Mouse (Mus musculus) MEL (cell line): ENCODE measurements around the gene Col4a2. TPM values are rescaled to one million over a fixed set of nuclear protein-coding genes. Genes with fewer than 3 reads are reported as not detected.

Source experiments
- DNase-seq: peaks from one replicate; pipeline ENCODE4 v3.0.0; 2011; ENCODE audit warnings: low read depth, low spot score
- H3K27ac ChIP-seq: 2 replicates; pipeline ENCODE4 v1.5.1; 2012; ENCODE audit warnings: low read depth, mild to moderate bottlenecking, control low read depth, low read length, moderate library complexity; ENCODE audit not compliant: control insufficient read depth
- H3K27me3 ChIP-seq, 2 experiments: fragments of 150-350 bp in 1 of 2; sonication (generic) in 1 of 2; 2 replicates each; pipeline ENCODE4 v1.6.1; 2012; ENCODE audit warnings: low read length in 2 of 2, mild to moderate bottlenecking in 2 of 2, improper control_type of control experiment in 1 of 2, moderate library complexity in 1 of 2; ENCODE audit not compliant: insufficient read depth in 2 of 2, control insufficient read depth in 1 of 2
- H3K36me3 ChIP-seq, 2 experiments: 2 replicates each; pipeline ENCODE4 v1.6.1; 2012 to 2014; ENCODE audit warnings: low read length in 2 of 2, improper control_type of control experiment in 1 of 2, inconsistent platforms in 1 of 2, mild to moderate bottlenecking in 1 of 2; ENCODE audit not compliant: insufficient read depth in 2 of 2, control insufficient read depth in 1 of 2
- H3K4me1 ChIP-seq, 2 experiments: fragments of 150-350 bp in 1 of 2; sonication (generic) in 1 of 2; 2 replicates each; pipeline ENCODE4 v1.6.1; 2012; ENCODE audit warnings: low read length in 2 of 2, improper control_type of control experiment in 1 of 2, mild to moderate bottlenecking in 1 of 2; ENCODE audit not compliant: insufficient read depth in 2 of 2, control insufficient read depth in 1 of 2
- H3K4me3 ChIP-seq, 2 experiments: fragments of 150-350 bp in 1 of 2; sonication (generic) in 1 of 2; 2 replicates each; pipeline ENCODE4 v1.5.1; 2012; ENCODE audit warnings: low read depth in 2 of 2, low read length in 2 of 2, mild to moderate bottlenecking in 2 of 2, moderate library complexity in 2 of 2, control low read depth in 1 of 2, improper control_type of control experiment in 1 of 2; ENCODE audit not compliant: control insufficient read depth in 1 of 2, insufficient read depth in 1 of 2
- H3K79me2 ChIP-seq: 2 replicates; pipeline ENCODE4 v1.6.1; 2012; ENCODE audit warnings: mild to moderate bottlenecking, low read length, moderate library complexity; ENCODE audit not compliant: control insufficient read depth, poor library complexity, insufficient read depth
- H3K9ac ChIP-seq: 2 replicates; pipeline ENCODE4 v1.6.1; 2012; ENCODE audit warnings: low read depth, mild to moderate bottlenecking, control low read depth, low read length, moderate library complexity; ENCODE audit not compliant: control insufficient read depth, poor library complexity, severe bottlenecking
- H3K9me3 ChIP-seq: fragments of 150-350 bp; sonication (generic); replicated peaks from 2 replicates; pipeline ENCODE4 v1.6.1; 2012; ENCODE audit warnings: mild to moderate bottlenecking, low read length, improper control_type of control experiment, moderate library complexity; ENCODE audit not compliant: insufficient read depth
- E2F4 ChIP-seq: IDR thresholded peaks from 2 replicates; pipeline ENCODE4 v1.6.1; 2011; ENCODE audit warnings: low read depth, low read length, improper control_type of control experiment, borderline replicate concordance
- ELF1 ChIP-seq: IDR thresholded peaks from 2 replicates; pipeline ENCODE4 v1.6.1; 2014; ENCODE audit warnings: low read depth, mild to moderate bottlenecking, inconsistent platforms, low read length, improper control_type of control experiment, moderate library complexity
- GATA1 ChIP-seq: IDR thresholded peaks from 2 replicates; pipeline ENCODE4 v1.6.1; 2011; ENCODE audit warnings: low read depth, low read length, improper control_type of control experiment
- HCFC1 ChIP-seq: IDR thresholded peaks from 2 replicates; pipeline ENCODE4 v1.6.1; 2012; ENCODE audit warnings: low read depth, mild to moderate bottlenecking, inconsistent platforms, low read length, improper control_type of control experiment, moderate library complexity
- KAT2A ChIP-seq: conservative IDR thresholded peaks from 2 replicates; pipeline ENCODE4 v1.6.1; 2012; ENCODE audit warnings: low read depth, low read length, improper control_type of control experiment, inconsistent platforms
- MAFK ChIP-seq: IDR thresholded peaks from 2 replicates; pipeline ENCODE4 v1.6.1; 2011; ENCODE audit warnings: low read depth, mild to moderate bottlenecking, low read length, improper control_type of control experiment, borderline replicate concordance
- MAZ ChIP-seq: IDR thresholded peaks from 2 replicates; pipeline ENCODE4 v1.6.1; 2012; ENCODE audit warnings: low read depth, mild to moderate bottlenecking, inconsistent platforms, low read length, improper control_type of control experiment
- POLR2AphosphoS5 ChIP-seq: IDR thresholded peaks from 2 replicates; pipeline ENCODE4 v1.6.1; 2012; ENCODE audit warnings: low read depth, borderline replicate concordance, mild to moderate bottlenecking, inconsistent platforms, low read length, moderate library complexity, mixed read lengths
- RCOR1 ChIP-seq: IDR thresholded peaks from 2 replicates; pipeline ENCODE4 v1.6.1; 2012; ENCODE audit warnings: low read depth, mild to moderate bottlenecking, inconsistent platforms, low read length, improper control_type of control experiment
- TAL1 ChIP-seq: IDR thresholded peaks from 2 replicates; pipeline ENCODE4 v1.6.1; 2012; ENCODE audit warnings: mild to moderate bottlenecking, inconsistent platforms, low read length, moderate library complexity, mixed read lengths
- TCF12 ChIP-seq: IDR thresholded peaks from 2 replicates; pipeline ENCODE4 v1.6.1; 2014; ENCODE audit warnings: low read depth, mild to moderate bottlenecking, inconsistent platforms, low read length, improper control_type of control experiment, moderate library complexity
- UBTF ChIP-seq: IDR thresholded peaks from 2 replicates; pipeline ENCODE4 v1.6.1; 2012; ENCODE audit warnings: low read depth, mild to moderate bottlenecking, inconsistent platforms, low read length, improper control_type of control experiment, moderate library complexity, borderline replicate concordance; ENCODE audit not compliant: insufficient read depth
- ZKSCAN1 ChIP-seq: IDR thresholded peaks from 2 replicates; pipeline ENCODE4 v1.6.1; 2012; ENCODE audit warnings: low read depth, mild to moderate bottlenecking, inconsistent platforms, low read length, improper control_type of control experiment, moderate library complexity
- polyA plus RNA-seq, 2 experiments: library from polyadenylated mRNA; stranded (reverse) in 1 of 2; unstranded in 1 of 2; fragments of >175 nt in 1 of 2; fragments of >200 nt in 1 of 2; gene quantifications; 2 replicates each; pipeline versions ENCODE4 v1.2.1 to v1.2.4; 2012; ENCODE audit warnings: low replicate concordance in 2 of 2, low read depth in 1 of 2; ENCODE audit not compliant: insufficient read length in 2 of 2, insufficient read depth in 1 of 2, missing spikeins in 1 of 2
- total RNA-seq: library from RNA; depleted of rRNA; stranded (reverse); fragments of 300-350 nt; gene quantifications from 2 replicates; pipeline ENCODE4 v1.2.3, GENCODE M21; 2012

The Col4a2 gene
- total and polyA plus RNA-seq, 3 experiments = 0.04 to 0.81 TPM; not detected in 1

DNA sequence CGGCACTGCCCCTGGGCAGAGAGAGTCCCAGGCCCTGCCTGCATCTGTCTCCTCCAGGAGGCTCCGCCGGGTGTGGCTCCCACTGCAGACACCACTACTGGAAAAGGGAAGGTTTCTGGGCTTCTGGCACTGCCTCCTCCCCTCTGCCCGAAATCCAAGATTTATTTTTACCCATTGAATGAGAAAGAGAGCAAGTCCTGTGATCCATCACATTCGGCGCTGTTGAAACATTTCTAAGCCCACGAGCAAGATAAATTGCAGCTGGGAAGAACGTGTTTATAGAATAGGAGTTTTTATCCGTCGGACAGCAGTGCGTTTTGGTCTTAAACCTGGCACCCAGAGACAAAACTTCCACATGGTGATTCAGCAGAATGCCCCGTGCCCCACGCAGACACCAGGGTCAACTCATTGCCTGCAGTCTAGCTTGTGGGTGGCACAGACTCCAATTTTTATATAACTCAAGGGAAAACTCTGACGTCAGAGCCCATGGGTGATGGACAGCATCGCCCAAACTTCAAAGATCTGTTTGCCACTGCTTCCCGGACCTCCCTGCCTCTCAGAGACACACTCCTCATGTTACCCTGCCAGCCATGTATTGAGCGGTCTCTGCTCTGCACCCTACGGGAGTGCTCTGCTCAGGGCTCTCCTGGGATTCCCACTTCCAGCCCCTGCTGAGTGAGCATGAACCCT is 63.3 kb downstream of the Col4a2 start:
- Histone ChIP-seq H3K9ac (no peak overlapping the region), H3K27me3 (no peaks in the 10 kb centered on the region)
- TF ChIP-seq UBTF = no peak
- no peak for TF ChIP-seq POLR2AphosphoS5
- no peak for TF ChIP-seq KAT2A
- no peak for TF ChIP-seq TCF12
- TF ChIP-seq HCFC1 = no peak
- TF ChIP-seq, all 39 proteins: peak for 0
- no peaks in the 10 kb centered on the region for H3K4me1 ChIP-seq
- H3K27ac ChIP-seq = no peak overlapping the region
- H3K4me3 ChIP-seq = no peak overlapping the region
- H3K9me3 ChIP-seq = no peaks in the 10 kb centered on the region
- no peak for DNase-seq
- no peaks in the 10 kb centered on the region for H3K79me2 ChIP-seq
- no peaks in the 10 kb centered on the region for H3K36me3 ChIP-seq

- no peaks in the 10 kb centered on the region for H3K9me3 ChIP-seq
- H3K4me3 ChIP-seq = no peak overlapping the region
- DNase-seq = no peak
- H3K79me2 ChIP-seq = no peaks in the 10 kb centered on the region
- no peaks in the 10 kb centered on the region for H3K27me3 ChIP-seq
- H3K27ac ChIP-seq = no peak overlapping the region
- H3K9ac ChIP-seq = no peak overlapping the region
- TF ChIP-seq TAL1 (no peak), MAZ (no peak), MAFK (no peak), RCOR1 (no peak), E2F4 (no peak), ELF1 (no peak), ZKSCAN1 (no peak), GATA1 (no peak)
- TF ChIP-seq, all 39 proteins: peak for 0
- Histone ChIP-seq H3K36me3 (no peaks in the 10 kb centered on the region), H3K4me1 (no peaks in the 10 kb centered on the region)
Measured at GRCm38 (mm10) chr8:11377391-11378210, 65.0 kb downstream of the Col4a2 start.
